Mouse (Mus musculus): ENCODE measurements around the gene Kazald1. TPM values are rescaled to one million over a fixed set of nuclear protein-coding genes. Genes with fewer than 3 reads are reported as not detected.
"Not testable (repeated sequence)": the region's sequence is repeated elsewhere in the genome, so short reads cannot be mapped to it uniquely, and the experiment has no call there.

The Kazald1 gene
- polyA plus RNA-seq, 1 experiment, result 0.50 TPM

DNA sequence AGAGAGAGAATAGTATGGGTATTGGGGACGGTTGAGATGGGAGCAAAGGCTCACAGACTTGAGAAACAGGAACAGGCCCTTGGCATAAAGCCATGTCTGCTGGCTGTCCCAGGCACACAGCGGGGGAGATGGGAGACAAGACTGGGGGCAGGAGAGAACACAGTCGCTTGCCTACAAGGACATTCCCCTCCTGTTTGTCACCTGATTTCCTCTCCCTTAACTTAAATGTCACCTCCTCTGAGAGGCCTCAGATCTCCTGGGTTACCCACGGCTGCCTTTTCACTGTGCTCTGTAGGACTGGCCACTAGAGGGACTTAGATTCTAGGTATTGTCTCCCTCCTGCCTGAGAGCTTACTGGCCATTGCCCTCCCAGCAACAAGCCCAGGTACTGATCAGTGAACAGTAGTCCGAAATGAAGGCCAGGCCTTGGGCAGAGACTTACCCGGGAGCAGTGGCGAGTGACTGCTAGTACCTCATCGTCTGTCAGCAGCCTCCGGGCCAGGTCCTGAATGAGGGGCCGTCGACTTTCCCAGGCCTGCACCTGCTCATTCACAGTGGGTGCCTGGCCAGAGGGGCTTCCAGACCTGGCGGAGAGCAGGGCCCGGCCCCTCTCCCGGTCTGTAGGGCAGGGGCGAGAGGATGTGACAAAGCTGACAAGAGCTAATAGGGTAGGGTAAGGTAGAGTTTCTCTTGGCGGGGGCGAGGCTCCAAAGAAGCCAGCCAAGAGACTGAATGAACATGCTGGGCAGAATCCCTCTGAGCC lies 42.3 kb upstream of the Kazald1 start:
- Histone ChIP-seq H3K27ac (ENCODE audit: insufficient read depth, low read depth, low read length) (no peak overlapping the region), H3K4me1 (ENCODE audit: control insufficient read depth, insufficient read depth, low read length) (peaks cover 4% of the 10 kb centered on the region), H3K4me3 (ENCODE audit: insufficient read depth, low read length) (no peak overlapping the region)
- TF ChIP-seq CTCF (IDR thresholded peaks at IDR 0.05; ENCODE audit: low read depth, low read length), result peak; percentile 89
- TF ChIP-seq POLR2A (IDR thresholded peaks at IDR 0.05; ENCODE audit: borderline replicate concordance, low read depth, low read length), result no peak

DNA sequence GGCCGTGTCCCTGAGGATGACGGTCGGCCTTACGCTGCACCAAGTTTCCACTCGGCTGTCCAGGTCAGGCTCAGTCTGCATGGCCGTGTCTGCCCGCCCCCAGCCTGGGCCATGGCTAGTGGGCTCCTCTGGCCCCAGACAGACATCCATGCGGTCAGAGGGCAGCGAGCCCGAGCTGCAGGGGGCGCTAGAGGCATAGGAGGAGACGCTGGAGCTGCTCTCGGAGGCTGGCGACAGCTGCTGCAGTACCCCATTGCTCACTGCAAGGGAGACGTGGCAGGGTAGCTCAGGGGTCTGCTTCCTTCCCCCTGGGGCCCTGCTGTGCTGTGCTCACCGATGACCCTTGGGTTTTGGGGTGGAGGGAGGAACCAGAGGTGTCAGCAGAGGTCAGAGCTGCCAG lies 38.2 kb upstream of the Kazald1 start:
- TF ChIP-seq POLR2A (IDR thresholded peaks at IDR 0.05; ENCODE audit: borderline replicate concordance, low read depth, low read length) (no peak), CTCF (IDR thresholded peaks at IDR 0.05; ENCODE audit: low read depth, low read length) (0 out of 2 replicates have a peak, but pooled peaks have one; percentile 23)

DNA sequence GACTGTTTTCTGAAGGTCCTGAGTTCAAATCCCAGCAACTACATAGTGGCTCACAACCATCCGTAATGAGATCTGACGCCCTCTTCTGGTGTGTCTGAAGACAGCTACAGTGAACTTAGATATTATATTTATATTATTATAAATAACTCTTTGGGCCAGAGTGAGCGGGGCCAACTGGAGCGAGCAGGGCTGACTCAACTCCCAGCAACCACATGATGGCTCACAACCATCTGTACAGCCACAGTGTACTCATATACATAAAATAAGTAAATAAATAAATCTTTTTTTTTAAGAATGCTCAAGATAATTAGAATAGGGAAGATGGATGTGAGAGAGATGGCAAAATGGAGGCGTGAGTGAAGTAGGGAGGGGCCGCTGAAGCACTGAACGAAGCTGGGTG lies 36.8 kb upstream of the Kazald1 start:
- H3K4me1 ChIP-seq (ENCODE audit: control insufficient read depth, insufficient read depth, low read length); H3K4me3 ChIP-seq (ENCODE audit: insufficient read depth, low read length); H3K27ac ChIP-seq (ENCODE audit: insufficient read depth, low read depth, low read length): not testable (repeated sequence)

More for the DNA sequence above, 38.2 kb upstream of the Kazald1 start:
- Histone ChIP-seq H3K4me3 (ENCODE audit: insufficient read depth, low read length) (no peak overlapping the region), H3K27ac (ENCODE audit: insufficient read depth, low read depth, low read length) (no peak overlapping the region), H3K4me1 (ENCODE audit: control insufficient read depth, insufficient read depth, low read length) (peaks cover 4% of the 10 kb centered on the region)

DNA sequence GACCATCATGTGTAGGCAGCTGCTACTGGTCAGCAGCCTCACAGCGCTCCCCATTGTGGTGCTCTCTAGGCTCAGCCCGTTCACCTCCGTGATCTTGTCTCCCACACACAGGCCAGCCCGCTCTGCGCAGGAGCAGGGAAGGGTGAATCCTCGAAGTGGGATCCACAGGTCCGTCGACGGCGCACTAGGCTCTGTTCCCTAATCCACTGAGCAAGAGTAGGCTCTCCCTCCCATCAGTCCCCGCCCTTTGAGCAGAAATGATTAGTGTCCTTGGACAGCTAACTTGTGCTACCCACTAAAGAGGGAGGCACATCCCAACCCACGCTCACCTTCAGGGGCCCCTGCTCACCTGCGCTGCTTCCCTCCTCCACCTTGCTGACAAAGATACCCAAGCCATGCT lies 34.8 kb upstream of the Kazald1 start:
- H3K27ac ChIP-seq (ENCODE audit: insufficient read depth, low read depth, low read length), result no peak overlapping the region
- no peak overlapping the region for H3K4me3 ChIP-seq (ENCODE audit: insufficient read depth, low read length)
- TF ChIP-seq POLR2A (IDR thresholded peaks at IDR 0.05; ENCODE audit: borderline replicate concordance, low read depth, low read length) (no peak), CTCF (IDR thresholded peaks at IDR 0.05; ENCODE audit: low read depth, low read length) (no peak)
- H3K4me1 ChIP-seq (ENCODE audit: control insufficient read depth, insufficient read depth, low read length), result no peaks in the 10 kb centered on the region

DNA sequence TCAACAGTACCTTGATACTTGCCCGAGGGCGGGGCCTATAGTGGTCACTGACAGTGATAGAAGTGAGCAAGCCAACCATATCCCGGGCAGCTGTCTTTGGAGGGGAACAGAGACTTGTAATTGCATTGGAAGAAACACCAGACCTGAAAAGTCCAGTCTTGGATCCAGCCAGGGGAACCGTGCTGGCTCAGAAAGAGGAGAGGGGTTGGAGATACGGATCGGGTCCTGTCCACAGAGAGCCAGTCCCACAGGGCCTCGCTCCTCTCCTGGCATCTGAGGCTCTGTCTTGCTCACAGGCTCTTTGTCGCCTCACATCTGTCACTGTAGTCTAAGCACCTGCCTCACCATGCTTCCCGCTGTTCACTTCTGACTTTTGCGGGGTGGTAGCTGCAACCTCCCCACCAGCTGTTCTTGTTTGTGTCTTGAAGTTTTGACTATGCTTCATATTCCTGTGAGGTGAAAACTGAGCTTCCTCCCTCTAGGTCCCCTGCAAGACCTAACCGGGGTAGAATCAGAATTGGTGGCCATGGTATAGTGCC lies 30.6 kb upstream of the Kazald1 start:
- H3K27ac ChIP-seq (ENCODE audit: insufficient read depth, low read depth, low read length), result no peak overlapping the region
- peaks cover 16% of the 10 kb centered on the region for H3K4me1 ChIP-seq (ENCODE audit: control insufficient read depth, insufficient read depth, low read length)
- no peak overlapping the region for H3K4me3 ChIP-seq (ENCODE audit: insufficient read depth, low read length)
- TF ChIP-seq POLR2A (IDR thresholded peaks at IDR 0.05; ENCODE audit: borderline replicate concordance, low read depth, low read length) (no peak), CTCF (IDR thresholded peaks at IDR 0.05; ENCODE audit: low read depth, low read length) (no peak)

DNA sequence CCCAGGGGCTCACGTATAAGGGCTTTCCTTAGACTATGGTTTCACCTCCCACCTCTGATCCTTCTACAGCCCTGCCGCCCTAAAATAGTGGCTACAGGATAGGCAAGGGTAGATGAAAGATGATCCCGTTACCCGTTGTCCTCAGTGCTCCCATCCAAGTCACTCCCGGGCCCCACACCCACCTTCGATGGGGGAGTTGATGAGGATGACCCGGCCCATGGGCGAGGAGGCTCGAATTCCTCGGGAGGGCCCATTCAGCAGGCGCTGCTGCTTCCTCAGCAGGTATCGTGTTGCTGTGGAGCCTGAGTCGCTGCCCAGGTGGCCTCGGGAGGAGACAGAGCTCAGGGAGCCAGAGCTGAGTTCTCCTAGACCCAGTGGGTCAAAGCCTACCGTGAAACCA lies 29.8 kb upstream of the Kazald1 start:
- Histone ChIP-seq H3K4me3 (ENCODE audit: insufficient read depth, low read length) (no peak overlapping the region), H3K27ac (ENCODE audit: insufficient read depth, low read depth, low read length) (no peak overlapping the region), H3K4me1 (ENCODE audit: control insufficient read depth, insufficient read depth, low read length) (peaks cover 19% of the 10 kb centered on the region)
- no peak for TF ChIP-seq CTCF (IDR thresholded peaks at IDR 0.05; ENCODE audit: low read depth, low read length)
- TF ChIP-seq POLR2A (IDR thresholded peaks at IDR 0.05; ENCODE audit: borderline replicate concordance, low read depth, low read length), result no peak

DNA sequence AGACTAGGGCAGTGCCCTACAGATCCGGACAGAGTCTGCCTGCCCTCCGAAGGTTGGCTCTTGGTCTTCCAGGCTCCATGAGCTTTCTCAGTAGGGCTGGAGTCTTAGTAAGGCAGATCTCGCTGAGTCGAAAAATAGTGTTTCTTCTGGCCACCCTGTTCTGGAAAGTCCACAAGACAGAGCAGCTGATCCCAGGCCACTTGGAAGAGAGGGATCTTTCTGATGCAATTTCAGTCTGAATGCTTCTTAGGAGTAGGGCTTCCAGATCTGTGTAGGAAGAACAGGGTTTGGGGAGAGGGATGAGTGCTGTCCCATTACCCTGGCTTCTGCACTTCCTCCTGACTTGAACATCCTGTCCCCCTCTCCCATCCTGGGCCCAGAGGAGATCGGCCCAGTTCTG lies 29.4 kb upstream of the Kazald1 start, which contains the start of gene Pdzd7:
Pdzd7 (minus strand) TSS at position 67 of the 400 bp plus-strand sequence.
- no peak for TF ChIP-seq POLR2A (IDR thresholded peaks at IDR 0.05; ENCODE audit: borderline replicate concordance, low read depth, low read length)
- no peak for TF ChIP-seq CTCF (IDR thresholded peaks at IDR 0.05; ENCODE audit: low read depth, low read length)
- no peak within 1 kb of the TSS for H3K27ac ChIP-seq (ENCODE audit: insufficient read depth, low read depth, low read length)
- peaks cover 19% of the 10 kb centered on the region for H3K4me1 ChIP-seq (ENCODE audit: control insufficient read depth, insufficient read depth, low read length)
- H3K4me3 ChIP-seq (ENCODE audit: insufficient read depth, low read length), result peak within 1 kb of the TSS; percentile 67

DNA sequence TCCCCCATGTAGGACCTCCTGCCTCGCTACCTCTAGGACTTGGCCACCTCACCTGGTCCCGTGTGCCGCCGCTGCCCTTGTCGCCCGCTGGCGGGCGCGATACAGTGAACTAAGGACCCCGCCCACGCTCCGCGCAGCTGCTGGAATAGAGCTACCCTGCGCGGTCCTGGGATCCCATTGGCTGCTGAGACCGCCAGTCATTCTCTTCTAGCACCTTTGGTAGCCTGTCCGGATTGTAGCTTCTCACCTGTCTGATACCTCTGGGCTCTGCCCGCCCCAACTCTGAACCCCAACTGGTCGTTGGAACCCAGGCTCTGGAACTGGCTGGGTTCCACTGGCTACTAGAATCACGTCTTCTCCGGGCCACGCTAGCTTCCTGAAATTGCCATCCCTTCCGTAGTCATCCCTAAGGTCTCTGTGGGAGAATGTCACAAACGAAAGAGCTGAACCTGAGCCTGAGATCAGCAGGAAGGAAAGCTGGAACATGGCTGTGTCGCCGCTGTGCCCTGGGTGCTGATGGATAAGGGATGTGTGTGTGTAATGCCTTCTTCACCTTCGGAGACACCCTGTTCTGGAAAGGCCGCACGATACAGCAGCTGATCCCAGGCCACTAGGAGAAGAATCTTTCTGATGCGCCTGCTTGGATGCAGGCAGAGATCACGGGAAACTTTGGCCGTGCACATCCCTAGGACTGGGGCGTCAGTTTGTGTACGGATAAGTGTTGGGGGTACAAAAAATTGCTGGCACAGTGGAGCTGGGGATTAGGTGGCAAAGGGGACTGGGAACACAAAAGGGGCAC lies 28.3 kb upstream of the Kazald1 start:
- Histone ChIP-seq H3K4me1 (ENCODE audit: control insufficient read depth, insufficient read depth, low read length) (peaks cover 19% of the 10 kb centered on the region), H3K27ac (ENCODE audit: insufficient read depth, low read depth, low read length) (no peak overlapping the region; the same call in 1 of the 2 replicates), H3K4me3 (ENCODE audit: insufficient read depth, low read length) (peak overlapping the region; percentile 67)
- no peak for TF ChIP-seq CTCF (IDR thresholded peaks at IDR 0.05; ENCODE audit: low read depth, low read length)
- TF ChIP-seq POLR2A (IDR thresholded peaks at IDR 0.05; ENCODE audit: borderline replicate concordance, low read depth, low read length), result no peak

DNA sequence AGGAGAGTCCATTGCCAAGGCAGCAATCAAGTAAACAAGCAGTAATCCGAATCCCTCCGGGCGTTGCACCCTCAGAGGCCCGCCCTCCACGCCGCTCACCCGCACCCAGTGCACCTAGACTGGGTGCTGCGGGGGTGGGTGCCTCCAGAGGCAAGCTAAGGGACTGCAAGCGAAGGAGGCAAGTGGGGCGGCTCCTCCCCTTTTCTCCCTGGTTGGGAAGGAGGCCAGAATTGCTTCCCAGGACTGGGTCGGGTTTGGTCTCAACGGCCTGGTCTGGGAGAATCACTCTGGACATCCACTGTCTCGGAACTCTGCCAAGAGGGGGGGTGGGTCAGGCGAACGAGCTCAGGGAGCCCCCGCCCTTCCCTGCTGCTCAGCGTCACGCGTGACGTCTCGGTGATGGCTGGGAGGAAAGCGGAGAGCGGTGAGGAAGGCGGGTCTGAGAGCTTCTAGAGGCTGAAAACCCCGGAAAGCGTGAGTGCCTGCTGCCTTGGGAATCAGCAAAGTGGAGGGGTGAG lies 27.6 kb upstream of the Kazald1 start, which contains the start of gene Sfxn3:
Sfxn3 (plus strand) TSS at position 87 of the 518 bp plus-strand sequence.
- TF ChIP-seq CTCF (IDR thresholded peaks at IDR 0.05; ENCODE audit: low read depth, low read length), result no peak
- TF ChIP-seq POLR2A (IDR thresholded peaks at IDR 0.05; ENCODE audit: borderline replicate concordance, low read depth, low read length), result no peak
- peak within 1 kb of the TSS; percentile 67 for H3K4me3 ChIP-seq (ENCODE audit: insufficient read depth, low read length)
- peak within 1 kb of the TSS; percentile 75 for H3K27ac ChIP-seq (ENCODE audit: insufficient read depth, low read depth, low read length)
- peaks cover 19% of the 10 kb centered on the region for H3K4me1 ChIP-seq (ENCODE audit: control insufficient read depth, insufficient read depth, low read length)
